Mouse (Mus musculus) embryonic fibroblast, embryonic 13.5 days (primary cell): ENCODE results near the gene Dchs2.

Source experiments
- CTCF ChIP-seq: IDR thresholded peaks from 2 replicates; pipeline ENCODE4 v1.5.1; 2011; ENCODE audit warnings: mild to moderate bottlenecking, control low read depth, low read length, moderate library complexity, borderline replicate concordance; ENCODE audit not compliant: insufficient read depth
- POLR2A ChIP-seq: IDR thresholded peaks from 2 replicates; pipeline ENCODE4 v1.6.1; 2011; ENCODE audit warnings: low read depth, mild to moderate bottlenecking, control low read depth, low read length, moderate library complexity

DNA sequence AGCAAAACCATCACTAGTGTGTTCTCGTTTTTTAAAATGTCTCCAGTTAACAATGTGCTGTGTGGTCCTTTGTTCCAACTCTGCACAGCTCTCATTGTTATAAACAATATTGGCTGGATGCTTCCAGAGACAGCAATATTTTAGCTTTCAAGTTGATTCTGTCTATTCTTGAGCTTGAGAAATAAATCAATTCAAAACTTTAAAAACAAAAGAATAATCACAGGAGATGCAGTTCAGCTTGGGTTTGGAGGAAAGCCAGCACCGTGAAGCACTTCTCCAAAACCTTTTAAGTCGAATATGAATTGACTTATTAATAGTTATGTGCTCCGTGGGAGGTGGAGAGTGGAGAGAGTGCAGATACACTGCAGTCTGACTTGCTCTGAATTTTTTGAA, 20.3 kb downstream of the Dchs2 start:
- no peak for TF ChIP-seq POLR2A
- no peak for TF ChIP-seq CTCF
